Mouse (Mus musculus): ENCODE measurements around the gene Pnldc1.

DNA sequence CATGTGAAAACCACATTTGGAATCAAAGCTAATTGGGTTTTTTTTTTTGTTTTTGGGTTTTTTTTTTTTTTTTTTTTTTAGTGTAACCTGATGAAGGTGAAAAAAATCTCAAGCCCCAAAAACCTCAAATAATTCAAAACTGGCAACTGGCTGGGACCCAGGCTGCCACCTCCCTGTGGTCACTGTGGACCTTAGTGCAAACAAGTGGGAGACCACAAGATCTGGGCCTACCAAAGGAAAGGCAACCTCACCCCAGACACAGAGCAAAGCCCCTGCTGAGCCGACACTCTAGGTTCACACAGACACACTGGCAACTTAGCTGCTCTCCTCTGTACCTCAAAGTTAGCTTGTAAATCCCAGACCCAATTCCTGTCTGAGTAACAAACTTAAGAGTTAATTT lies 5.7 kb downstream of the Pnldc1 start:
- no peak for TF ChIP-seq CTCF (IDR thresholded peaks at IDR 0.05; ENCODE audit: low read depth, low read length)
- TF ChIP-seq POLR2A (IDR thresholded peaks at IDR 0.05; ENCODE audit: extremely low read depth, insufficient read depth, low read length): no peak
